ENCODE assay signal across 10 mouse cellular contexts in the genomic region with DNA sequence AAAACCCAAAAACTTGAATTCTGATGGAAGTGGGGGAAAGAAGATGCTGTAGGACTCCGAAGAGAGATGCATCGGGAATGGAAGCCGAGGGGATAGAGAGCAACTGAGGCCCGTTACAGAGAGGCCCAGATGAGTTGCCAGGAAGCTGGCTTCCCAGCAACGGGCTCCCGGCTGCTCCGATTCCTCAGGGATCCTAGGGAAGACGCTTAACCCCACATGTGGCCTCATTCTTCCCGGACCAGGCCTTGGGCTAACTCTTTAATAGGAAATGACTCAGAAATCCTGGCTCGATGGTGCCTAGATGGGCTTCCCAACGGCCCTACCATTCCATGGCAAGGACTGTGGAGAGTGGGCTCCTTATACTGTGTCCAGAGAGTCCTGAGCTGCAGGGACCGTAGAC. TPM values are rescaled to one million over a fixed set of nuclear protein-coding genes. Genes with fewer than 3 reads are reported as not detected.
DNase-seq lines count a peak whose midpoint lies in the region; ATAC-seq and TF ChIP-seq lines count a peak whose summit lies in the region.
"Had no signal": no experiment of that assay in that cellular context is flagged by ENCODE, and none has a peak within 500 bp of the region (broad histone marks: within the 10 kb centered on the region; RNA-seq: fewer than 3 reads in every experiment).

No protein-coding gene starts in this region.

- H3K27me3 ChIP-seq in kidney, embryonic 15.5 days = no peaks in the 10 kb centered on the region
- no peaks in the 10 kb centered on the region for H3K27me3 ChIP-seq in hindbrain, embryonic 11.5 days (ENCODE audit: control insufficient read depth, insufficient read depth, low read length)
- H3K27me3 ChIP-seq in midbrain, embryonic 14.5 days (ENCODE audit: control insufficient read depth, insufficient read depth, low read length) = no peaks in the 10 kb centered on the region; the same call in 1 of the 2 replicates

- no peaks in the 10 kb centered on the region for H3K9me3 ChIP-seq in kidney, embryonic 15.5 days (replicated peaks)
- H3K9me3 ChIP-seq in hindbrain, embryonic 11.5 days (ENCODE audit: control insufficient read depth, low read length) = no peaks in the 10 kb centered on the region
- no peaks in the 10 kb centered on the region for H3K9me3 ChIP-seq in midbrain, embryonic 14.5 days (ENCODE audit: control insufficient read depth, low read length)

- TF ChIP-seq POLR2A in bone marrow macrophage, adult 2 months (IDR thresholded peaks at IDR 0.05; ENCODE audit: borderline replicate concordance, low read depth, low read length) = no peak

- no peak for DNase-seq in kidney, adult 8-10 months
- peak; percentile 34 for DNase-seq in hindbrain, embryonic 11.5 days (ENCODE audit: low spot score)
- DNase-seq in midbrain, embryonic 14.5 days = no peak
- no peak for DNase-seq in frontal cortex, postnatal 36 days (ENCODE audit: low spot score in 2 of 2)
- DNase-seq in frontal cortex, postnatal 10 days (ENCODE audit: low spot score in 2 of 2) = no peak

- H3K9ac ChIP-seq in kidney, embryonic 15.5 days = peak overlapping the region; percentile 48
- peak overlapping the region; percentile 58 for H3K9ac ChIP-seq in hindbrain, embryonic 11.5 days (ENCODE audit: low read depth, low read length)
- H3K9ac ChIP-seq in midbrain, embryonic 14.5 days (replicated peaks; ENCODE audit: low read length) = peak overlapping the region; percentile 9; the same call in 1 of the 2 replicates

- H3K4me2 ChIP-seq in kidney, embryonic 15.5 days = peak overlapping the region; percentile 88
- H3K4me2 ChIP-seq in hindbrain, embryonic 11.5 days (replicated peaks; ENCODE audit: low read depth, low read length) = peak overlapping the region; percentile 64
- peak overlapping the region; percentile 75 for H3K4me2 ChIP-seq in midbrain, embryonic 14.5 days (ENCODE audit: low read length)

- H3K27ac ChIP-seq in kidney, embryonic 15.5 days = peak overlapping the region; percentile 73
- H3K27ac ChIP-seq in bone marrow macrophage, adult 2 months (ENCODE audit: insufficient read depth, low read depth, low read length) = no peak overlapping the region
- no peak overlapping the region; the same call in 1 of the 2 replicates for H3K27ac ChIP-seq in hindbrain, embryonic 11.5 days (ENCODE audit: low read depth, low read length)
- no peak overlapping the region for H3K27ac ChIP-seq in midbrain, embryonic 14.5 days (replicated peaks; ENCODE audit: low read depth, low read length)

- no peak for ATAC-seq in kidney, embryonic 15.5 days (replicated peaks; ENCODE audit: low FRiP score)
- no peak for ATAC-seq in hindbrain, embryonic 11.5 days (ENCODE audit: low FRiP score)
- no peak for ATAC-seq in midbrain, embryonic 14.5 days (ENCODE audit: low FRiP score, low TSS enrichment)
- ATAC-seq in megakaryocyte progenitor cell, adult 5-6 weeks (replicated peaks; ENCODE audit: poor library complexity) = no peak

- peaks cover 34% of the 10 kb centered on the region for H3K4me1 ChIP-seq in kidney, embryonic 15.5 days
- peaks cover 14% of the 10 kb centered on the region for H3K4me1 ChIP-seq in bone marrow macrophage, adult 2 months (ENCODE audit: control insufficient read depth, insufficient read depth, low read length)
- peaks cover 3% of the 10 kb centered on the region for H3K4me1 ChIP-seq in hindbrain, embryonic 11.5 days (replicated peaks; ENCODE audit: control insufficient read depth, insufficient read depth, low read length)
- peaks cover 14% of the 10 kb centered on the region for H3K4me1 ChIP-seq in midbrain, embryonic 14.5 days (ENCODE audit: control insufficient read depth, insufficient read depth, low read length)

- H3K36me3 ChIP-seq in kidney, embryonic 15.5 days = peaks cover 24% of the 10 kb centered on the region
- no peaks in the 10 kb centered on the region for H3K36me3 ChIP-seq in hindbrain, embryonic 11.5 days (ENCODE audit: control insufficient read depth, insufficient read depth, low read length)
- no peaks in the 10 kb centered on the region for H3K36me3 ChIP-seq in midbrain, embryonic 14.5 days (ENCODE audit: control insufficient read depth, insufficient read depth, low read length)

- H3K4me3 ChIP-seq in kidney, embryonic 15.5 days (replicated peaks) = peak overlapping the region; percentile 68
- peak overlapping the region; percentile 62 for H3K4me3 ChIP-seq in bone marrow macrophage, adult 2 months (ENCODE audit: insufficient read depth, low read length)
- H3K4me3 ChIP-seq in hindbrain, embryonic 11.5 days (ENCODE audit: low read depth, low read length) = peak overlapping the region; percentile 47
- H3K4me3 ChIP-seq in midbrain, embryonic 14.5 days (replicated peaks; ENCODE audit: low read depth, low read length) = peak overlapping the region; percentile 50

- 5% methylated on average over 12 of the region's 12 CpGs for WGBS in kidney, embryonic 15.5 days
- WGBS in hindbrain, embryonic 11.5 days = 15% methylated on average over 12 of the region's 12 CpGs
- WGBS in midbrain, embryonic 14.5 days = 9% methylated on average over 12 of the region's 12 CpGs

- TF ChIP-seq CTCF in bone marrow macrophage, adult 2 months (IDR thresholded peaks at IDR 0.05; ENCODE audit: low read depth, low read length) = no peak

RNA-seq across cellular contexts. Expression of gene Cchcr1, which starts 0.6 kb away (rescaled TPM):
- polyA plus RNA-seq in kidney, embryonic 15.5 days (2015; fragmentation: Nextera tagmentation; extraction: Ambion mirVana) = 19.9 and 21.7 TPM in 2 replicates
- polyA plus RNA-seq in bone marrow macrophage, adult 2 months (2012; ENCODE audit: insufficient read depth, insufficient read length, missing spikeins) = 9.8 and 12.6 TPM in 2 replicates
- polyA plus RNA-seq in hindbrain, embryonic 11.5 days (2014; fragmentation: Nextera tagmentation; extraction: Ambion mirVana) = 8.3 and 8.9 TPM in 2 replicates
- 1.6 and 3.4 TPM in 2 replicates for polyA plus RNA-seq in midbrain, embryonic 14.5 days (2014; fragmentation: Nextera tagmentation; extraction: Ambion mirVana)
- 1.1 and 1.9 TPM in 2 replicates for total RNA-seq in megakaryocyte progenitor cell, adult 5-6 weeks (2015)
- 4.0 and 5.6 TPM in 2 replicates for total RNA-seq in megakaryocyte progenitor cell, adult 5-6 weeks (2017)

RNA-seq across cellular contexts. Expression of gene Tcf19, which starts 0.9 kb away (rescaled TPM):
- polyA plus RNA-seq in kidney, embryonic 15.5 days (2015; fragmentation: Nextera tagmentation; extraction: Ambion mirVana) = 69.5 and 71.7 TPM in 2 replicates
- 19.5 and 22.6 TPM in 2 replicates for polyA plus RNA-seq in bone marrow macrophage, adult 2 months (2012; ENCODE audit: insufficient read depth, insufficient read length, missing spikeins)
- polyA plus RNA-seq in hindbrain, embryonic 11.5 days (2014; fragmentation: Nextera tagmentation; extraction: Ambion mirVana) = 49.4 and 50.8 TPM in 2 replicates
- polyA plus RNA-seq in midbrain, embryonic 14.5 days (2014; fragmentation: Nextera tagmentation; extraction: Ambion mirVana) = 8.9 and 15.5 TPM in 2 replicates
- 23.3 and 23.8 TPM in 2 replicates for total RNA-seq in megakaryocyte progenitor cell, adult 5-6 weeks (2015)
- total RNA-seq in megakaryocyte progenitor cell, adult 5-6 weeks (2017) = 8.5 and 8.7 TPM in 2 replicates

RNA-seq across cellular contexts. Expression of gene Pou5f1, which starts 11.7 kb away (rescaled TPM):
- polyA plus RNA-seq in kidney, embryonic 15.5 days (2015; fragmentation: Nextera tagmentation; extraction: Ambion mirVana) = 0.13 TPM in 1 of 2 replicates, not detected in the other
- not detected in 2 replicates for polyA plus RNA-seq in bone marrow macrophage, adult 2 months (2012; ENCODE audit: insufficient read depth, insufficient read length, missing spikeins)
- not detected in 2 replicates for polyA plus RNA-seq in hindbrain, embryonic 11.5 days (2014; fragmentation: Nextera tagmentation; extraction: Ambion mirVana)
- not detected in 2 replicates for polyA plus RNA-seq in midbrain, embryonic 14.5 days (2014; fragmentation: Nextera tagmentation; extraction: Ambion mirVana)
- total RNA-seq in megakaryocyte progenitor cell, adult 5-6 weeks (2015) = 0.34 and 0.39 TPM in 2 replicates
- 0.64 TPM in 1 of 2 replicates, not detected in the other for total RNA-seq in megakaryocyte progenitor cell, adult 5-6 weeks (2017)
- total RNA-seq: neutrophil, adult 5-6 weeks had no signal

RNA-seq across cellular contexts. Expression of gene Psors1c2, which starts 15.5 kb away (rescaled TPM):
- 0.94 and 1.5 TPM in 2 replicates for polyA plus RNA-seq in kidney, embryonic 15.5 days (2015; fragmentation: Nextera tagmentation; extraction: Ambion mirVana)
- polyA plus RNA-seq in bone marrow macrophage, adult 2 months (2012; ENCODE audit: insufficient read depth, insufficient read length, missing spikeins) = not detected in 2 replicates
- polyA plus RNA-seq in hindbrain, embryonic 11.5 days (2014; fragmentation: Nextera tagmentation; extraction: Ambion mirVana) = 0.67 and 0.97 TPM in 2 replicates
- 0.54 and 0.61 TPM in 2 replicates for polyA plus RNA-seq in midbrain, embryonic 14.5 days (2014; fragmentation: Nextera tagmentation; extraction: Ambion mirVana)
- total RNA-seq in megakaryocyte progenitor cell, adult 5-6 weeks (2015) = not detected in 2 replicates
- not detected in 2 replicates for total RNA-seq in megakaryocyte progenitor cell, adult 5-6 weeks (2017)
- total RNA-seq: adrenal gland, adult 18-20 months; neutrophil, adult 5-6 weeks had no signal

RNA-seq across cellular contexts. Expression of gene Cdsn, which starts 34.4 kb away (rescaled TPM):
- polyA plus RNA-seq in kidney, embryonic 15.5 days (2015; fragmentation: Nextera tagmentation; extraction: Ambion mirVana) = 0.23 TPM in 1 of 2 replicates, not detected in the other
- polyA plus RNA-seq in bone marrow macrophage, adult 2 months (2012; ENCODE audit: insufficient read depth, insufficient read length, missing spikeins) = 0.27 and 0.40 TPM in 2 replicates
- 0.06 and 0.20 TPM in 2 replicates for polyA plus RNA-seq in hindbrain, embryonic 11.5 days (2014; fragmentation: Nextera tagmentation; extraction: Ambion mirVana)
- polyA plus RNA-seq in midbrain, embryonic 14.5 days (2014; fragmentation: Nextera tagmentation; extraction: Ambion mirVana) = 0.11 TPM in 1 of 2 replicates, not detected in the other
- not detected in 2 replicates for total RNA-seq in megakaryocyte progenitor cell, adult 5-6 weeks (2015)
- not detected in 2 replicates for total RNA-seq in megakaryocyte progenitor cell, adult 5-6 weeks (2017)
- total RNA-seq: neutrophil, adult 5-6 weeks had no signal
